Comparison of ENCODE assay signal across 25 mouse cellular contexts in the genomic region with DNA sequence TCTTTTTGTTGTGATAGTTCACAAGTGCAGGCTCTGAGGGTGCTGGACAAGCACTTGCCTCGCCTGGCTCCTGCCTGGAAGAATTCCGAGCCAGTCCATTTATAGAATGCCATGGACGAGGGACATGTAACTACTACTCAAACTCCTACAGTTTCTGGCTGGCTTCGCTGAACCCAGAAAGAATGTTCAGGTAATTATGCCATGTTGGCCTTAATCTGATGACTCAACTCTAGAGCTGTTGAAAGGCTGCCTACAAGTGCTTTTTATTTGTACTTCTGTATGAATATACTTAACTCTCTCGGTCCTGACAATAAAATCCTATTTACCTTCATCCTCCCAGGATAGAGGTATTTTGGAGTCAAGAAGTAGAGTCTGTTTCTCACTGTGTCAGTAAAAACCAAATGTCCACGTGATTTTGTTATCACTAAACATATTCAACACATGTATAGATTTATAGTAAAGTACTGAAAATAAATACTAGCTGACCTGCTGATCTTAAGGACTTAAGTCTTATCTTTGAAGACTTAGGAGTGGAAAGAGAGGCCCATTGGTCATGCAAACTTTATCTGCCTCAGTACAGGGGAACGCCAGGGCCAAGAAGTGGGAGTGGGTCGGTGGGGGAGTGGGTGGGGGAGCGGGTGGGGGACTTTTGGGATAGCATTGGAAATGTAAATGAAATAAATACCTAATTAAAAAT. TPM values are rescaled to one million over a fixed set of nuclear protein-coding genes. Genes with fewer than 3 reads are reported as not detected.
DNase-seq lines count a peak whose midpoint lies in the region; ATAC-seq and TF ChIP-seq lines count a peak whose summit lies in the region.
"Had no signal": no experiment of that assay in that cellular context is flagged by ENCODE, and none has a peak within 500 bp of the region (broad histone marks: within the 10 kb centered on the region; RNA-seq: fewer than 3 reads in every experiment).

No protein-coding gene starts in this region.

- H3K4me3 ChIP-seq in lung, embryonic 14.5 days (ENCODE audit: low read depth, low read length) = no peak overlapping the region
- no peak overlapping the region for H3K4me3 ChIP-seq in heart, adult 2 months
- H3K4me3 ChIP-seq: embryonic facial prominence, embryonic 12.5 days; erythroblast, embryonic 14.5 days; hindbrain, embryonic 12.5 days; limb, embryonic 12.5 days; midbrain, embryonic 12.5 days; neural tube, embryonic 12.5 days had no signal

- DNase-seq in right cerebral cortex, adult 2 months (ENCODE audit: low spot score in 2 of 2) = peak; percentile 13 to 25
- DNase-seq in right cerebral cortex, postnatal 36 days (ENCODE audit: low spot score in 2 of 2) = no peak
- DNase-seq in fat pad, adult 2 months (ENCODE audit: extremely low read depth, low read depth, low spot score) = peak; percentile 26
- peak; percentile 38 for DNase-seq in lung, embryonic 14.5 days
- DNase-seq in lung, postnatal 36 days = peak; percentile 75
- DNase-seq in kidney, postnatal 36 days = no peak
- no peak for DNase-seq in heart, adult 2 months
- DNase-seq in heart, postnatal 36 days = no peak
- DNase-seq: B cell, adult 2 months; cerebellum, postnatal 10 days; gastrocnemius, postnatal 36 days; heart, postnatal 10 days; kidney, adult 9 months had no signal

- H3K4me2 ChIP-seq in lung, embryonic 14.5 days = no peak overlapping the region
- H3K4me2 ChIP-seq: embryonic facial prominence, embryonic 12.5 days; heart, embryonic 11.5 days; hindbrain, embryonic 12.5 days; limb, embryonic 12.5 days; midbrain, embryonic 12.5 days; neural tube, embryonic 12.5 days had no signal

- no peaks in the 10 kb centered on the region for H3K36me3 ChIP-seq in lung, embryonic 14.5 days (ENCODE audit: insufficient read depth)
- H3K36me3 ChIP-seq in heart, adult 2 months (ENCODE audit: control insufficient read depth, insufficient read depth, low read length) = no peaks in the 10 kb centered on the region
- H3K36me3 ChIP-seq: embryonic facial prominence, embryonic 12.5 days; hindbrain, embryonic 12.5 days; limb, embryonic 12.5 days; midbrain, embryonic 12.5 days; neural tube, embryonic 12.5 days had no signal

- no peak for TF ChIP-seq POLR2A in heart, adult 2 months (IDR thresholded peaks at IDR 0.05; ENCODE audit: insufficient read depth, low read depth, low read length)

- H3K27ac ChIP-seq in lung, embryonic 14.5 days (ENCODE audit: low read depth) = no peak overlapping the region
- H3K27ac ChIP-seq in heart, adult 2 months = no peak overlapping the region
- H3K27ac ChIP-seq: embryonic facial prominence, embryonic 12.5 days; hindbrain, embryonic 12.5 days; limb, embryonic 12.5 days; midbrain, embryonic 12.5 days; neural tube, embryonic 12.5 days had no signal

- no peaks in the 10 kb centered on the region for H3K79me2 ChIP-seq in heart, adult 2 months (replicated peaks; ENCODE audit: control insufficient read depth, insufficient read depth, low read length)

- no peak for TF ChIP-seq EP300 in heart, adult 2 months (IDR thresholded peaks at IDR 0.05; ENCODE audit: insufficient read depth, low read depth, low read length)

- H3K4me1 ChIP-seq in lung, embryonic 14.5 days (ENCODE audit: insufficient read depth) = no peaks in the 10 kb centered on the region
- H3K4me1 ChIP-seq in heart, adult 2 months (ENCODE audit: control insufficient read depth, insufficient read depth, low read length) = no peaks in the 10 kb centered on the region
- H3K4me1 ChIP-seq: embryonic facial prominence, embryonic 12.5 days; hindbrain, embryonic 12.5 days; limb, embryonic 12.5 days; midbrain, embryonic 12.5 days; neural tube, embryonic 12.5 days had no signal

- H3K9me3 ChIP-seq in lung, embryonic 14.5 days (ENCODE audit: low read depth, low read length) = no peaks in the 10 kb centered on the region
- H3K9me3 ChIP-seq: embryonic facial prominence, embryonic 12.5 days; hindbrain, embryonic 12.5 days; limb, embryonic 12.5 days; midbrain, embryonic 12.5 days; neural tube, embryonic 12.5 days had no signal

- no peak overlapping the region for H3K9ac ChIP-seq in lung, embryonic 14.5 days
- no peak overlapping the region for H3K9ac ChIP-seq in heart, adult 2 months (ENCODE audit: low read depth, low read length)
- H3K9ac ChIP-seq: embryonic facial prominence, embryonic 12.5 days; hindbrain, embryonic 12.5 days; limb, embryonic 12.5 days; midbrain, embryonic 12.5 days; neural tube, embryonic 12.5 days had no signal

- intact Hi-C loops in heart, adult 2 months (cut with DNase I) = no loop called here
- intact Hi-C loops in heart, postnatal 36 days (cut with DNase I) = no loop called here

- no peak for TF ChIP-seq CTCF in lung, embryonic 14.5 days (IDR thresholded peaks at IDR 0.05; ENCODE audit: low read depth)
- TF ChIP-seq CTCF in heart, adult 2 months (IDR thresholded peaks at IDR 0.05) = no peak

- 43% methylated on average over 9 of the region's 9 CpGs for WGBS in lung, embryonic 14.5 days
- WGBS in heart, adult 2 months = 58% methylated on average over 9 of the region's 9 CpGs

- ATAC-seq in lung, embryonic 14.5 days (ENCODE audit: insufficient read depth) = peak; percentile 21; the same call in 1 of the 2 replicates
- ATAC-seq: forebrain, embryonic 14.5 days; inflammation-experienced regulatory T-cells, adult 6 months had no signal

- peaks cover 4% of the 10 kb centered on the region; the same call in 1 of the 2 replicates for H3K27me3 ChIP-seq in lung, embryonic 14.5 days (ENCODE audit: insufficient read depth, low read length)
- no peaks in the 10 kb centered on the region for H3K27me3 ChIP-seq in heart, adult 2 months (ENCODE audit: control insufficient read depth, insufficient read depth, low read length)

RNA-seq across cellular contexts. Expression of a gene that starts 6.7 kb away (rescaled TPM):
- 214 and 224 TPM in 2 replicates for polyA plus RNA-seq in lung, embryonic 14.5 days (2014; fragmentation: Nextera tagmentation; extraction: Ambion mirVana)
- 100 to 1,000 TPM; 161 to 168 TPM for total RNA-seq in heart, adult 2 months (2021)
- polyA plus RNA-seq in heart, adult 2 months (2012; rRNA removed) = 74.6 and 167 TPM in 2 replicates
- 100 to 1,000 TPM; 172 to 180 TPM for total RNA-seq in heart, postnatal 36 days (2021)

RNA-seq across cellular contexts. Expression of a gene that starts 50.3 kb away (rescaled TPM):
- polyA plus RNA-seq in lung, embryonic 14.5 days (2014; fragmentation: Nextera tagmentation; extraction: Ambion mirVana) = not detected in 2 replicates
- total RNA-seq in heart, adult 2 months (2021) = not detected
- polyA plus RNA-seq in heart, adult 2 months (2012; rRNA removed) = not detected in 2 replicates
- total RNA-seq in heart, postnatal 36 days (2021) = not detected
- total RNA-seq: adrenal gland, adult 18-20 months; gastrocnemius, postnatal 36 days; heart, postnatal 10 days; layer of hippocampus, postnatal 14 days; megakaryocyte progenitor cell, adult 5-6 weeks had no signal
- polyA plus RNA-seq: embryonic facial prominence, embryonic 12.5 days; erythroblast, embryonic 14.5 days; forebrain, embryonic 14.5 days; hindbrain, embryonic 12.5 days had no signal

RNA-seq across cellular contexts. Expression of a gene that starts 53.1 kb away (rescaled TPM):
- not detected in 2 replicates for polyA plus RNA-seq in lung, embryonic 14.5 days (2014; fragmentation: Nextera tagmentation; extraction: Ambion mirVana)
- not detected for total RNA-seq in heart, adult 2 months (2021)
- not detected in 2 replicates for polyA plus RNA-seq in heart, adult 2 months (2012; rRNA removed)
- total RNA-seq in heart, postnatal 36 days (2021) = not detected
- total RNA-seq: adrenal gland, adult 18-20 months; gastrocnemius, postnatal 36 days; heart, postnatal 10 days; layer of hippocampus, postnatal 14 days; megakaryocyte progenitor cell, adult 5-6 weeks had no signal
- polyA plus RNA-seq: embryonic facial prominence, embryonic 12.5 days; erythroblast, embryonic 14.5 days; forebrain, embryonic 14.5 days; heart, embryonic 11.5 days; hindbrain, embryonic 12.5 days; inflammation-experienced regulatory T-cells, adult 6 months; limb, embryonic 12.5 days; midbrain, embryonic 12.5 days; neural tube, embryonic 12.5 days had no signal

Comparison
In these comparisons a context has a peak if more than half of its experiments do, and no peak if none do; other contexts are left out.
1. DNase-seq: peak in right cerebral cortex, adult 2 months (2 of 2), fat pad, adult 2 months (single experiment), lung, embryonic 14.5 days (single experiment) and lung, postnatal 36 days (single experiment); none in right cerebral cortex, postnatal 36 days (0 of 2), kidney, postnatal 36 days (0 of 2), heart, adult 2 months (0 of 2) and heart, postnatal 36 days (0 of 2).